Mouse (Mus musculus): ENCODE measurements around the gene Spata9.

- TF ChIP-seq CTCF (IDR thresholded peaks at IDR 0.05; ENCODE audit: extremely low read depth, insufficient read length, insufficient replicate concordance, low read depth, low read length), result no peak
- no peak for TF ChIP-seq POLR2A (IDR thresholded peaks at IDR 0.05; ENCODE audit: low read depth, low read length)
Measured at GRCm38 (mm10) chr13:75955357-75955992, 11.5 kb upstream of the Spata9 start.

All from small intestine, adult 2 months (tissue).